Mouse (Mus musculus) c-Kit-negative CD71-positive TER-119-positive erythroid progenitor cells, embryonic 14.5 days (primary cell): ENCODE measurements around the gene Hpd.

Experiments used
- DNase-seq: peaks from one replicate; pipeline ENCODE4 v3.0.0-alpha.2; 2013; ENCODE audit warnings: low read depth, low spot score

Gene Hpd

DNA sequence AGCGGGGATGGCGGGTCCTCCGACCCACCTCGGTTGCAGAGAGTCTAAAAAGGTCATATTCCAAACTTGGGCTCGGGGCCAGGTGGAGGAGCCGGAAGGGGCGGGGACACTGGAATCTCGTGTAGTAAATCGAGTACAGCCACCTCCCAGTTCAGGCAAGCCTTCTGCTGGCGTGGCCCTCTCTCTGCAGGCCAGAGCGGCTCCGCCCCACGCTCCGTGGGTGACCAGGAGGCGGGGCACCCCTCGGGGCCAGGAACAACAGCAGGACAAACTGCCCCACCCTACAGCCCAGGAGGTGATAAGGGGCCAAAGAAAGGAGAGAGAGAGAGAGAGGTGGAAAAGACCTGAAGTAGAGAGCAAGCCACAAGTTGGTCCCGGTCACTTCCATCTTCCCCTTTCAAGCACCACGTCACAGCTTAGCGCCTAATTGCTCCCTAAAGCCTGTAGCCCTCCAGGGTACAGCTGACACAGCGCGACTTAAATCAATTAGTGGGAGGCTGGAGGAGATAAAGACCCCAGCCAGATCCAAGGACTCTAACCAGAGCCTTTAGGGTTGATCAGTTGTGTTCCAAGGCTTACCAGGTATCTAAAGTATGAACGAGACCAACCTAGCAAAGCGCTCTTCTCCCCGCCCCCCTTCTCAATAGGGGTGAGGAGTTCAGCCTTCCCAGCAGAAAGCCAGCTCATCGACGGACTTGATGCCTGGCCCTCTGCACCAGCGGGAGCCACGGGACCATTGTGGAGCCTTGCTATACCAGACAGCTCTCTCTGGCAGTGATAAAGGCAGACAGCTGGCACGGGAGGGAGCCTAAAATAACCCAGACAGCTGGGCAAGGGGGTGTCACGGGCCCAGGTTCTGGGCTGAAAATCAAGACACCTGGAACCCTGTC is 46.8 kb downstream of the Hpd start:
- DNase-seq: peak; percentile 64

DNA sequence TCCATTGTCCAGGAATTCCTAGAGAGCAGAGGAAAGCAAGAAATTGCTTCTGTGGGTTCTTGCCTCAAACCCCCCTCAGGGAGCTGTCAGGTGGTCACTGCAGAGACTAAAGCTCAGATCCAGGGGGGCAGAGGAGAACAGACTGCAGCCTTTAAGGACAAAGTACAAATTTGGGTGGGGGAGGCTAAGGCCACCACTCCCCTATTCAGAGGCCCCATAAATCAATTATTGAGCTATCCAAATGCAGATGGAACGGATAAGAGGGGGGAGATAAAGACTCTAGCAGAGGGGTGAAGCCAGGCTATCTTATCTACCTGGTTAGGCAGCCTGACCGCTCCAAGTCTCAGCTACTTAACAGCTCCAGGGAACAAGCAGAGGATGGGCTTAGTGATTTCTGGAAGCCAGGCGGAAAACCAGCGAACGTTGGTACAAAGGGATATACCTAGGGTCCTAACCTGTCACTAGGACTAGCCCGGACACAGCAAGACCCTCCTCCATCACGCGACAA is 47.6 kb downstream of the Hpd start:
- no peak for DNase-seq

DNA sequence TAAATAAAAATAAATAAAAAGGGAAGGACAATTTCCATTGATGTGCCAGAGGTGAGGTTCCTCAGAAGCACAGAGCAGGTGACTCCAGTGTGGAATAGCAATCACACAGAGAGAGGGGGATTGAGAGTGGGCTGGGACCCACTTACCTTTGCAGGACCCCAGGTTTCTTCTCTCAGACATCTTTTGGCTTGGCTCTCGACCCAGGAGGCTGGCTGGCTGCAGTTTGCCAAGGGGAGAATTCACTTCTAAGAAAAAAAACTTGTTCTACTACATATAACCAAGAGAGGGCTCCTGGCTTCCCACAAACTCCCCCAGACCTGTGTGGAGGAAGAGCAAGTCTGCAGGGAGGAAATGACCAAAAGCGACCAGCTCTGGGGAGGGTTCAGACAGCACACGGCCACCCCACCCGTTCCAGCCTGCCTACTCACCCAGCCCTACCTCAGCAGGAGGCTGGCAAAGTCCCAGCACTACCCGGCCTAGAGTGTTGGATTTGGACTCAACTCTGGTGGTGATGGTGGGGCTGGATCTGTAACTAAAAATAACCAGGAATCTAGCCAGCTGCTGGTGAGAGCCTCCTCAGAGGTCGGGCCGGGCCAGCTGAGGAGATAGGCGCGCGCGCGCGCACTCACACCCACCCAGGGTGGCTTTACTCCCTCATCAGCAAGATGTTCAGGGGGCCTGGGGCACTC is 48.2 kb downstream of the Hpd start:
- no peak for DNase-seq

DNA sequence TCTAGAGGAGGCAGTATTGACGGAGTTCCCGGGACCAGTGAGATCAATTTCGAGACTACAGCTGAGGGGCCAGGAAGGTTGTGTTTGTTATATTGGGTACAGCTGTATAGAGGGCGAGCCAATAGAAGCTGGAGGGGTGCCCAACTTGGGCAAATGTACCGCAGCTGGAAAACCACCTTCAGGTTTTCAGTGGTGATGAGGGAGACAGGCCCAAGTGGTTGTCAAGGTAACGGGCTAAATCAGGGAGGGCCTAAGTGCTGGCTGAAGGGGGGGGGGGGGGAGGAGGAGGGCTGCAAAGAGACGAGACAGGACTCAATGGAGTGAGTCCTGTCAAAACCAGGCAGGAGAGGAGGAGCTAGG is 48.8 kb downstream of the Hpd start:
- DNase-seq: no peak

DNA sequence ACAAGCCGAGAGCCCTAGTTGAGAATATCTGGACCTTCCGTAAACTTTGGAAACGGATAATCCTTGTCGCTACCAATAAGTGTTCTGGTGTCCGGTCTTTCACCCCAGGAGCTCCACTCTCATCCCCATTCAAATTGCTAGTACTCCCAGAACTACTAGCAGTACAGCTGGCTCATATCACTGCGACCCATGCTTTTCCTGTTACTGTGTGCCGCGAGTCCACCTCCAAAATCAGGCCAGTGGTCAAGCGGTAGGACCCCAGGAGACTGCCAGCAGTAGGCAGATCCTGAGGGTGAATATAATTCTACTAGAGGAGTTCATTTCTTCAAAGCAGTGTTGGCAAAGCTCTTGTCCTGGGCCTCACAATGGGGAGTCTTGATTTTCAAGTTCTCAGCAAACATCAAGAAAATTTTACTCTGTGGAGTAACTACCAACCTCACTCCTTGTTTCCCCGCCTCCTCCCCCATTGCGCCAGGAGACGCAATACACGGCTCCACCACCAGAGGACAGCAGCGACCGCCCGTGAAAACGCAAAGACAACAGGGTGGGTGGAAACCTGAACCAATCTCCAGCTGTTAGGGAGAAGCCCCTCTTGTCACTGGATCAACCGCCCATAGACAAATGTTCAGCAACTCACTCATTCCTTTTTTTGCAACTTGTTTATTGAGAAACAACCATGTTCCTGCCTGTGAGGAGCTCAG is 49.3 kb downstream of the Hpd start:
- peak; percentile 74 for DNase-seq

DNA sequence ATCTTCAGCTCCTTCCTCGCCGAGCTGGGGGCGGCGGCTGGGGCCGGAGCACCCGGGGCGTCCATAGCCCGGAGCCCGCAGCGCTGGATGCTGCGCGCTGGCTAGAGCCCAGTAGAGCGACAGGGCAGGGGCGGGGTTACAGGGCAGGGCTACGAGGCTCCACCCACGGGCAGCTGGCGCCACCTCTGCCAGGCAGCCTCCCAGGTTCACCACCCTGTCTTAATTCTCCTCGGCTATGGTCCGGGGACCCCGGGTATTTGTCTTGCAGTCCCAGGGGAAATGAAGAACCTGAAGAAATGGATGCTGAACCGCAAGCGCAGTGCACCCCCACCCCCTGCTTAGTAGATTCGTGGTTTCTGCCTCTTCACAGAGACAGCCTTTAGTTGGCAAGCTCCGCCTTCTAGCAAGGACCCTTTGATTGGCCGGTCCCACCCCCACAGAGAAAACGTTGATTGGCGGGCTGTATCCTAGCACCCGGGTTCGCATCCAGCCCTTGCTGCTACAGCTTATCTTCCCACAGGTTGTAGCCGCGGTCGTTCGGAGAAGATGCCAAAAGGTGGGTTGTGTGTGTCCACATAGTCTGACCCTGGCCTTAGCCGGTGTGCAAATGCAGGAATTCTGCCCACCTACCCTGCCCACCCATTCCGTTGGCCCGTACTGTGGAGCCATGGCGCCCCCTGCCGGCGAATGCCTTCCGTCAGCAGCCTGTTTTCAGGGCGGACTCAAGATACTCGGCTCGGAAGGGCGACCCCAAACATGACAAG is 50.0 kb downstream of the Hpd start, which contains the start of gene Rhof:
Rhof (minus strand) TSS at position 385 of the 764 bp plus-strand sequence.
- peak; percentile 80 for DNase-seq

DNA sequence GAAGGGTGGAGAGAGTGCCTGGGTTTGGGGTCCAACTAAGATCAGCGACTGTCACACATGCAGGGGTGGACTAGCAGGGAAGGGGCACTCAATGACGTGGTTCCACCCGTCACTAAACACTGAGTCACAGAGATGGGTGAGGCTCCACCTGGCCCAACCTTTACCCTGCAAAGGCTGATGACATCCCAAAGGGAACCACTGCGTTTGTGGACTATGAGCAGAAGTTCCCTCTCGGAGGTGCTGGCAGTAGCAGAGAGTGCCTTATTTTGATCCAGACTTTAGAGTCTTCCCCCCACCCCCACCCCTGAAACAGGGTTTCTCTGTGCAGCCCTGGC is 51.7 kb downstream of the Hpd start:
- no peak for DNase-seq

DNA sequence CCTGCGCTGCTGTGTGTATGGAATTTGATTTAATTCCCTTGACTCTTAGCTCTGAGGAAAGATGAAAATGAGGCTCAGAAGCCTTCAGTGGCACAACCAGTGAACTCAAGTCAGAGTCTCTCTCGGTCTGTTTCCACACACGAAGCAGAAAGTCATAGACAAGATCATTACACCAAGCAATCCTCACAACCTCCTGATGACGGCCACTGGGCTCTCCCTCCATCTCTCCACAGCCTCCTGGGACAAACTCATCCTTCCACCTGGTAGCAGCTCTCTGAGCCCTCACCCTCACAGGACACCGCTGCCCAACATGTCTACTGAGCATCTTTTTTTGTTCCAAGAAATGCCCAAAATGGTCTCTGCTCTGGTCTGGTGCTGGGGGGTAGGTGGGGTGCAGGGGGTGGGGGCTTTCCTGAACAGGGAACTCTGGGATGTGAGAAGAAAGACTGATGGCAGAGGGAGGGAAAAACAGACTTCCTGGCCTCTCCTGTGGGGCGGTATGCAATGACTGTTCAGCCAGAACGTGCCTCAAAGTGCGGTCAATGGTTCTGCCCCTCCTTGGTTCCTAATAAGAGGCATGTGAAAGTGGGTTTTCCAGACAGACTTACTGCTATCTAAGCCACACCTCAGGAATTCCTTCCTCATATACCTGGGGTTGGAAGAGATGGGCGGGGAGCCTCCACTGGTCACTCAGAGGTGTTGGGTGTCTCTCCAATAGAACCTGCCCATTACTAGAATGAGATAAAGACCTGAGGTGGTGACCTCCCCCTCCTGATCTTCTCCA is 52.3 kb downstream of the Hpd start:
- DNase-seq: no peak

DNA sequence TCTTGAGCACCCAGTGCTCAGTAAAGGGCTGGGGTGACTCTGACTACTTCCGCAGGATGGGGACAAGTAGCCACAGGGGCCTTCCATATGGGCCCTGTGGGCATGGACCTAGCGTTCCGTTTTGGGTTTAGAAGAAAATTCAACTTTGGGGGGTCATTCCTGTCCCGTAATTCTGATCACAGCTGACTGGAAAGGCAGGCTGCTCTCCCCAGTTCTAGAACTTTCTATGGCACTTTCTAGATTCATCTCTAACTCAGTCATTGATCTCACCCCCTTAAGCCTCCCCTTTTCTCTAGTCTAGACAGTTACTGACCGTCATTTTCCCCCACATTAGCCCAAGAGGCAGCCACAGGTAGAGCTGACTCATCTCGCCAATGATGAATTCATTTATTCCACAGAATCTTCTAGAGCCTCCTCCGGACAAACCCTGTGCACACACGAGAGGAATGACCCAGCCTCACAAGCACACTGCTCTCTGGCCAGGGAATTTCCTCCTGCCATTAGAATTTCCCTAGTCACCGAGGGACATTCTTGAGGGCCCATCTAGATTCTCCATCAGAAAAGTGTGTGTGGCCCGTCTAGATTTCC is 53.3 kb downstream of the Hpd start:
- DNase-seq: no peak

DNA sequence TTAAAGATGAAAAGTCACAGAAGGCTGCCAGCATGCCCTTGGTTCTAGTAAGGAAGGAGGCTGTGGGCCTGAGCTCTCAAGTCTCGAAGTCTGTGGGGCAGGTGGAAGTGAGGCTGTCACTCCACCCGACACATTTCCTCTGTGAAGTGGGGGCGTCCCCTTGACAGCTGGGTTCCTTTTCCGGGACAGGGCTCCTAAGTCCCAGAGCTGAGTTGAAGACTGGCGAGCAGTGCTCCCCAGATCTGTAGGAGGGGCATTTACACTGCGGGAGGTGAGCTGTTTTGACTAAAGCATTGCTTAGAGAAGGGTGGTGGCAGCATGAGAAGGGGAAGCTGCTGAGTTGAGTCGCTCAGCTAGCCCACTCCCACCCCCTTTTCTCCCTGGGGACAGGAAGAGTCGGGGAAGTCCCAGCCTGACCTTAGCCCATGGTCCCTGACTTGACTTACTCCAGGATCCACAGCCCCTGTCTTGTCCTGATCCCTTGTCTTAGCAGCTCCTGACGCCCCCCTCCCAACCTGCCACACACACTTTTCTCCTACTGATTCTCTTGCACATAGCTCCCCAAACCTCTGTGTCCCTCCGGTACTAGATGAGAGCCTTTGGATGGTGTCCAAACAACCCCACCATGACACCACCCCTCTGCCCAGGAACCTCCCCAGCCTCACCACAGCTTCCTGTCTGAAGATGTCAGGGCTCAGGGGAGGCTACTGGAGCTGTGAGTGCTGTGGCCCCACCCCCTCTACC is 53.9 kb downstream of the Hpd start:
- no peak for DNase-seq

DNA sequence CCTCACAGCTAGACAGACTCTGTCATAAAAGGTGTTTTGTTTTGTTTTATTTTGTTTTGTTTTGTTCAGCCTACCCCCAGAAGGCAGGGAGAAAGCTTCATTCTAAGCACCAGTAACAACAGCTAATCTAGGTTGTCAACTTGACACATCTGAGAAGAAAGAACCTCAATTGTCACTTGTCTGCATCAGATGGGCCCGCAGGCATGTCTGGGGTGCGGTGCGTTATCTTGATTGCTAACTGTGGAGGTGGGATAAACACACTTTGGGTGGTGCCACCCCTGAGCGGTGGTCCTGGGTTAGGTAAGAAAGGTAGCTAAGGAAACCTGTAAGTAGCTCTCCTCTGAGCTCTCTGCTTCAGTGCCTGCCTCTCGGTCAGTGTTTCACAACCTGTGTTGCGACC is 55.5 kb downstream of the Hpd start:
- no peak for DNase-seq

DNA sequence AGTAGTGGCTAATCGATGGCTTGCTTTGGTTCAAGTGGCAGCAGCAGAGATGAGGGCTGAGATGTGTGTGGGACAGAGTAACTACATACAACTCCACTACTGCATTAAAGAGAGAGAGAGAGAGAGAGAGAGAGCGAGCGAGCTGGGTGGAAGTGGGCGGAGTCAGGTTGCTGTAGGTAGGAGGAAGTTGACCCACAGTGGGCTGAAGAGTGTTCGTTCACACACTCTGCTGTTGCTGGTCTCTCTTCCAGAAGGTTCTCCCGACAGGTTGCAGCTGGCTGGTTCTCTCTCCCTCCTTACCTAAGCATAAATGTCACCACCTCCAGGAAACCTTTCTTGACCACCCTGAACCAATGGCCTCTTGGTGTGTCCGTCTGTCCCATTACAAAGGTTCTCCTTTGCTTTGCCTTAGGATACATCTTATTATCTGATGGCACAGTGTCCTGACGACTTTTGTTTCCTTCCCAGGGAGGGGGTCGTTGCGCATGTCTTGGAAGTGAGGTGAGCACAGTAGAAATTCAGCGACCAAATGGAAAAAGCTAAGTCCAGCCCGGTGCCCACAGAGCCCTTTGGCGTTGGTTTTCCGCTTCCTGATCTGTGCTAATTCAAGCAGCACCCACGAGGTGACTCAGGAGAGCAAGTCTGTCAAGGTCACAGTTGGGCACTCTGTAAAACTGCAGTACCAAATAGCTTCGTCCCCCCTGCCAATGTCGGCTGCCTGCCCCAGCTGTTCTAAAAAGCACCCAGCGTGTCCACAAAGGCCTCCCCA is 56.7 kb downstream of the Hpd start:
- no peak for DNase-seq

DNA sequence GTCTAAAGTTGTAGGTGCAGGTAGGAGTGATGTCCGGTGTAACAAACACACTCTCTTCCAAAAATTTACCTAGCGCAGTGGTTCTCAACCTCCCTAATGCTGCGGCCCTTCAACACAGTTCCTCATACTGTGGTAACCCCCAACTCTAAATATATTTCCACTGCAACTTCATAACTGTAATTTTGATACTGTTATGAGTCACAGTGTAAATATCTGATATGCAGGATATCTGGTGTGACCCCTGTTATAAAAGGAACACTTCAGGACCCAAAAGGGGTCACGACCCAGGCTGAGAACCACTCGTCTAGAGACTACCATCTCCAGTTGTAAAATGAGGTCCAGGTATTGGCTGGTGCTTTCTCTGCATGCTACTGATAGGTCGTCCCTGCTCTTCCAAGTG is 57.4 kb downstream of the Hpd start:
- no peak for DNase-seq

DNA sequence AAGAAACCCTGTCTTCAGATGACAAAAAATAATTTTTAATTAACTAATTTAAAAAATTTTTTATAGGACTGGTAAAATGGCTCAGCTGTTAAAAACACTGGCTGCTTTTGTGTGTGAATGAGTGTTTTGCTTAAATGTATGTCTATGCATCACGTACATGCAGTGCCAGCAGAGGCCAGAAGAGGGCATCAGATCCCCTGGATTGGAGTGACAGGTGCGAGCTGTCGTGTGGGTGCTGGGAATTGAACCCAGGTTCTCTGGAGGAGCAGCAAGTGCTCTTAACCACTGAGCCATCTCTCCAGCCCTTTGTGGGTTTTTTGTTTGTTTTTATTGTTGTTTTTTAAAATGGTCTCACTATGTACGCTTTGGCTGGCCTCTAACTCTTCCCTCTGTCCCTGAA is 60.3 kb downstream of the Hpd start:
- no peak for DNase-seq
